Mouse (Mus musculus) midbrain, embryonic 14.5 days (tissue): ENCODE measurements at regions not wholly inside any gene's neighbourhood (a gene's known extent, or its start where the extent isn't known, plus 50 kb on each side); places are given as distances from the start of the nearest gene placed in this dataset.

Experiments
- ATAC-seq: fragments of 200-750 bp; cut with Nextera tagmentation; 2 replicates; pipeline ENCODE4 v1.8.0; 2017; ENCODE audit warnings: moderate number of reproducible peaks, moderate library complexity; ENCODE audit not compliant: low FRiP score, low TSS enrichment
- DNase-seq: peaks from one replicate; pipeline ENCODE4 v3.0.0-alpha.2; 2015
- H3K27ac ChIP-seq: fragments of 300-500 bp; sonication (generic); replicated peaks from 2 replicates; pipeline ENCODE4 v1.5.1; 2014; ENCODE audit warnings: mild to moderate bottlenecking, low read depth, low read length, moderate library complexity
- H3K27me3 ChIP-seq: fragments of 300-500 bp; sonication (generic); 2 replicates; pipeline ENCODE4 v1.6.1; 2014; ENCODE audit warnings: low read length, control low read depth, mixed read lengths; ENCODE audit not compliant: control insufficient read depth, insufficient read depth
- H3K36me3 ChIP-seq: fragments of 300-500 bp; sonication (generic); 2 replicates; pipeline ENCODE4 v1.6.1; 2014; ENCODE audit warnings: low read length, control low read depth; ENCODE audit not compliant: control insufficient read depth, insufficient read depth
- H3K4me1 ChIP-seq: fragments of 300-500 bp; sonication (generic); 2 replicates; pipeline ENCODE4 v1.6.1; 2014; ENCODE audit warnings: mild to moderate bottlenecking, antibody characterized with exemption, low read length, control low read depth; ENCODE audit not compliant: control insufficient read depth, insufficient read depth
- H3K4me2 ChIP-seq: fragments of 300-500 bp; sonication (generic); 2 replicates; pipeline ENCODE4 v1.6.1; 2014; ENCODE audit warnings: mild to moderate bottlenecking, low read length, moderate library complexity
- H3K4me3 ChIP-seq: fragments of 300-500 bp; sonication (generic); replicated peaks from 2 replicates; pipeline ENCODE4 v1.5.1; 2014; ENCODE audit warnings: low read depth, low read length
- H3K9ac ChIP-seq: fragments of 300-500 bp; sonication (generic); replicated peaks from 2 replicates; pipeline ENCODE4 v1.6.1; 2014; ENCODE audit warnings: mild to moderate bottlenecking, low read length, moderate library complexity
- H3K9me3 ChIP-seq: fragments of 300-500 bp; sonication (generic); 2 replicates; pipeline ENCODE4 v1.6.1; 2016; ENCODE audit warnings: low read length, control low read depth, mixed read lengths; ENCODE audit not compliant: control insufficient read depth
- WGBS: fragments of 180-500 bp; shearing (Covaris S2); extraction: QIAGEN DNeasy Blood & Tissue Kit; methylation state at CpG from one replicate; pipeline ENCODE4 v1.1.7; 2014; 5-methylcytosine and 5-hydroxymethylcytosine counted together

DNA sequence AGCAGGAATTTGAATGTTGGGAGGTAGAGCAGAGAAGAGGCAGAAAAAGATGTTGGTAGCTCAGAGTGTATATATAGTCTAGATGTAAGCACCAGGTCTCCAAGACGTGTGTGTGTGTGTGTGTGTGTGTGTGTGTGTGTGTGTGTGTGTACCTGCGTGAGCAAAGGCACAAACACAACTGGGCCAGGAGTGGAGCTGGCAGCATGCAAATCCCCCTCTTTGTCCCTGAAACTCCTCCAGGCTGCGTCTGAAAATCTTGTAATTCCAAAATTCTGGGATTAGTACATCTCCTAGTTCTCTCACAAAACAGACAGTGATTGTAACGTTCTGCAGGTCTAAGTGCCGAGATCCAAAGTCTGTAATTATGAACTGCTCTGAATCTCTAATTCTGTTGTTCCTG is 137.8 kb upstream of the Gm12830 start:
- H3K4me2 ChIP-seq: no peak overlapping the region
- H3K36me3 ChIP-seq: no peaks in the 10 kb centered on the region
- no peak overlapping the region for H3K27ac ChIP-seq
- H3K9ac ChIP-seq: no peak overlapping the region
- H3K4me3 ChIP-seq: no peak overlapping the region
- no peaks in the 10 kb centered on the region for H3K9me3 ChIP-seq
- ATAC-seq (no peak), DNase-seq (no peak)
- H3K4me1 ChIP-seq: peaks cover 4% of the 10 kb centered on the region; the same call in 1 of the 2 replicates
- WGBS: 76% methylated on average over 5 of the region's 5 CpGs
- no peaks in the 10 kb centered on the region for H3K27me3 ChIP-seq

DNA sequence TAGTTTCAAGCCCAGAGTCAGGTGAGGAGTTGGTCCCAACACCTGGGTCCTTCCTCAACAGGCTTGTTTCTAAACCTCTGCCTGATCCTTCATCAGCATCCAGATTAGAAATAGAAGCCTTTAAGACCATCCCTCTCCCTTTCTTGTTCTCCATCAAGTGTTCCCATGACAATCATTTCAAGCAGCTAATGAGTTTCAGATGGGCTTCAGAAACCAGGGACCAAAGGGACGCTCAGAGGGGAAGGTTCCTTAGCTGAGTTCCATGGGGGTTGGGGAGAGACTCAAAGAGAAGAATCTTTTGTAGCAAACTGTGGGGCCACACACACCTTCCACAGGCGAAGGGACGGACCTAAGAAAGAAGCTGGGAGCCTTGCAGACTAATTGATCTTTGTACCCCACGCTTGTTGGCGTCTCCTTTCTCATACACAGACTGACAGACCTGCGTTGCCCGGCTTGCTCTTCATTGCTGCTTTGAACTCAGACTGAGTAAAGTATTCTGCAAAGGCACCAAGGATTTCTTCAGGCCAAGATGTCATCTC is 136.6 kb upstream of the Gm12830 start:
- Histone ChIP-seq H3K4me3 (no peak overlapping the region), H3K4me2 (no peak overlapping the region), H3K4me1 (0 out of 2 replicates have a peak, but pooled peaks cover 3% of the 10 kb centered on the region), H3K36me3 (no peaks in the 10 kb centered on the region), H3K9ac (no peak overlapping the region), H3K27ac (no peak overlapping the region), H3K27me3 (no peaks in the 10 kb centered on the region), H3K9me3 (no peaks in the 10 kb centered on the region)
- 76% methylated on average over 7 of the region's 7 CpGs for WGBS
- ATAC-seq (no peak), DNase-seq (no peak)

DNA sequence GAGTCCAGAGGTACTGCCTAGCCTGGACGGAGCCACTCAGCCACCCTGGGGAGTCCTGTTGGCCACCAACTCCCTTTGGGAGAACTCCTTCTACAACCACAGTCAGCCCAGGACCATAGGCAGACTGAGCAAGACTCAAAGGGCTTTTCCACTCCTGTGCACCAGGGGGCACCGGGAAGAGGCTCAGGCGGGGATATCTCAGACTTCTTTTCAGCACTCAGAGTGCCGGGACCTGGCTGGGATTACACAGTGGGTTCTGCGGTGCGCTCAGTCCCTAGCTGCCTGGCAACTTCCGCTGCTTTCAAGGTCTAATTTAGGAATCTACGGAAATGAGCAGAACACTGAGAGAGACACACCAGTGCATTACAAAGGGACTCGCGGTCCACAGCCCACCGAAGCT is 136.1 kb upstream of the Gm12830 start:
- no peaks in the 10 kb centered on the region for H3K9me3 ChIP-seq
- DNase-seq (peak; percentile 74), ATAC-seq (peak; percentile 48; the same call in 1 of the 2 replicates)
- no peak overlapping the region for H3K4me3 ChIP-seq
- 11% methylated on average over 11 of the region's 11 CpGs for WGBS
- H3K27ac ChIP-seq: no peak overlapping the region
- H3K27me3 ChIP-seq: no peaks in the 10 kb centered on the region
- peak overlapping the region; percentile 36 for H3K4me2 ChIP-seq
- no peak overlapping the region for H3K9ac ChIP-seq
- no peaks in the 10 kb centered on the region for H3K36me3 ChIP-seq
- 0 out of 2 replicates have a peak, but pooled peaks cover 3% of the 10 kb centered on the region for H3K4me1 ChIP-seq

DNA sequence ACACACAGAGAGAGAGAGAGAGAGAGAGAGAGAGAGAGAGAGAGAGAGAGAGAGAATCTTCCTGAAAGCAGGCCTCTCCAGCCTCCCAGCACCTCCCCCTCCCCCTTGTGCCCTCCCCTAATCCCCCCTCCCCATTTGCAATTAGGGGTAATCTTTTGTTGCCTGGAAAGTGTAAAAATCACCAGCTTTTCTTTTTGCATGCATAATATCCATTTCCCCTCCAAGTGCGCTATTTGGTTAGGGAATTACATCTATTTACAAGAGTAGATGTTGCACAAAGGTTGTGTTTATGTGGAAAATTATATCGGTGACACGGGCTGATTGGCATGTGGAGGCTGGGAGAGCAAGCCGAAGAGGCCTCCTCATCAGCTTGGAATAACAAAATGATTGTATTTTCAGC is 135.4 kb upstream of the Gm12830 start:
- ATAC-seq: no peak
- H3K9ac ChIP-seq: no peak overlapping the region
- WGBS: 69% methylated on average over 4 of the region's 4 CpGs
- H3K27me3 ChIP-seq: no peaks in the 10 kb centered on the region
- no peak overlapping the region; the same call in 1 of the 2 replicates for H3K4me2 ChIP-seq
- peak; percentile 25 for DNase-seq
- H3K9me3 ChIP-seq: no peaks in the 10 kb centered on the region
- H3K4me3 ChIP-seq: no peak overlapping the region
- no peaks in the 10 kb centered on the region for H3K36me3 ChIP-seq
- 0 out of 2 replicates have a peak, but pooled peaks cover 3% of the 10 kb centered on the region for H3K4me1 ChIP-seq
- no peak overlapping the region for H3K27ac ChIP-seq

DNA sequence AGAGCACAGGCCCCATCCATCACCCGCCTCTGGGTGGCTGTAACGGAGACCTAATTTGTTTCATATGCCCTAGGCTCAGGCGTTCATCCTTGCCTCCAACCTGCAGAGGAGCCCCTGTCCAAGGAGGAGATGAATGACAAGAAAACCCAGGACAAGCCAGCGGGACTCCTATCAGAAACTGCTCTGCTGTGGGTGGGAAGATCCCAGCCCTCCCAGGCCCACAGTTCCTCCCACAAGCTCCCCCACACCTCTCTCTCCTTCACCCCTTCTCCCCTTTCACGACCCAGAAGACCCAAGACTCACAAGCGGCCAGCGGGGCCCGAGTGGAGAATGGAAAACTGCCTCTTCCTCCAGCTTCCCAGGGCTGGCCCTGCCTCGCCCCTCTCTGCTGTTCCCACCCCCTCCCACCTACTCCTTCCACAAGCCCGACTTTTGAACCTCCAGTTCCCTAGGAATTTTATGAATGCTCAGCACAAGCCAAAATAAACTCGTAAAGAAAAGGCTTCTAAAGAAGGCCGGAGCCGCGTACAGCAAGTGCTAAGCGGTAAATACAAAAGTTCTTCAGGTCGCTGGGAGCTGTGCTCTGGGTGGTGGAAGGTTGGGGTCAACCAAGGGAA is 133.1 kb upstream of the Gm12830 start:
- no peaks in the 10 kb centered on the region for H3K9me3 ChIP-seq
- H3K36me3 ChIP-seq: no peaks in the 10 kb centered on the region
- 46% methylated on average over 16 of the region's 16 CpGs for WGBS
- no peaks in the 10 kb centered on the region for H3K27me3 ChIP-seq
- no peak overlapping the region for H3K4me2 ChIP-seq
- ATAC-seq: no peak
- no peak for DNase-seq
- no peak overlapping the region for H3K9ac ChIP-seq
- 0 out of 2 replicates have a peak, but pooled peaks cover 3% of the 10 kb centered on the region for H3K4me1 ChIP-seq
- H3K27ac ChIP-seq: no peak overlapping the region
- H3K4me3 ChIP-seq: no peak overlapping the region

DNA sequence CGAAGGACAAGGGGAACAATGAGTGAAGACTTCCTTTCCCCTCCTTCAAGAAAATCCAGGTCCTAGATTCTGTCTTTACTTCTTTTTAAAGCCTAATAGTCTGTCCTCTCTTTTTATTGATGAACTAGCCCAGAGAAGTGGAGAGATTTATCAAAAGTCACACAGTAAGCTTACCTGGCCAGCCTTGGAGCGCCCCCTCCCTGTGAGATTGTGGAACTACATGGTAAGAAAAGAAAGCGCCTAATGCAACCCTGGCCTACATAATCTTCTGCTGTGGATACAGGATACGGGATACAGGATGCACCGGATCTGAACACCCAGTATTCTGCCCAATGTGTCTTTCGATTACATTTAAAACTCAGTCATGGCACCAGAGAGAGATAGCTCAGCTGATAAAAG is 132.6 kb upstream of the Gm12830 start:
- no peaks in the 10 kb centered on the region for H3K36me3 ChIP-seq
- ATAC-seq (no peak), DNase-seq (no peak)
- H3K4me1 ChIP-seq: 0 out of 2 replicates have a peak, but pooled peaks cover 3% of the 10 kb centered on the region
- WGBS: 71% methylated on average over 6 of the region's 6 CpGs
- no peak overlapping the region for H3K9ac ChIP-seq
- no peak overlapping the region for H3K4me2 ChIP-seq
- H3K4me3 ChIP-seq: no peak overlapping the region
- no peaks in the 10 kb centered on the region for H3K9me3 ChIP-seq
- no peak overlapping the region for H3K27ac ChIP-seq
- H3K27me3 ChIP-seq: no peaks in the 10 kb centered on the region

DNA sequence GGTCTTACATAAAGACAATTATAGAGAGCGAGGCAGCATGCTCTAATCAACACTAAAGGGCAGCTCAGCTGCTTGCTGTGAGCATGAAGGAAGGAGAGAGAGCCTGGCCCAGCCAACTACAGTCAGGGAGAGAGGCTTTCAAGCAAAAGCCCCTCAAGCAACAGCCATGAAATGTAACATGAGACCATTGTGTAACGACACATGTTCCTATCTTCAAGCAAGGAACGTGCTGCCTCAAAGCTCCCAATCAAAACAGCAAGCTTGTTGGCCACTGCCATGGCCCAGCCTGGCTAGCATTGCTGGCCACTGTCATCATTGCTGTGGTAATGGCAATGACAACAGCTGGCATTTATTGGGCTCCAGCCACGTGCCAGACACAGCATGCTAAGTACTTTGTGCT is 115.9 kb upstream of the Gm12830 start:
- Histone ChIP-seq H3K36me3 (no peaks in the 10 kb centered on the region), H3K4me2 (no peak overlapping the region), H3K4me3 (no peak overlapping the region), H3K9ac (no peak overlapping the region), H3K9me3 (no peaks in the 10 kb centered on the region), H3K4me1 (no peaks in the 10 kb centered on the region), H3K27me3 (no peaks in the 10 kb centered on the region), H3K27ac (no peak overlapping the region)
- ATAC-seq: no peak
- WGBS: 62% methylated on average over 4 of the region's 4 CpGs
- DNase-seq: no peak

DNA sequence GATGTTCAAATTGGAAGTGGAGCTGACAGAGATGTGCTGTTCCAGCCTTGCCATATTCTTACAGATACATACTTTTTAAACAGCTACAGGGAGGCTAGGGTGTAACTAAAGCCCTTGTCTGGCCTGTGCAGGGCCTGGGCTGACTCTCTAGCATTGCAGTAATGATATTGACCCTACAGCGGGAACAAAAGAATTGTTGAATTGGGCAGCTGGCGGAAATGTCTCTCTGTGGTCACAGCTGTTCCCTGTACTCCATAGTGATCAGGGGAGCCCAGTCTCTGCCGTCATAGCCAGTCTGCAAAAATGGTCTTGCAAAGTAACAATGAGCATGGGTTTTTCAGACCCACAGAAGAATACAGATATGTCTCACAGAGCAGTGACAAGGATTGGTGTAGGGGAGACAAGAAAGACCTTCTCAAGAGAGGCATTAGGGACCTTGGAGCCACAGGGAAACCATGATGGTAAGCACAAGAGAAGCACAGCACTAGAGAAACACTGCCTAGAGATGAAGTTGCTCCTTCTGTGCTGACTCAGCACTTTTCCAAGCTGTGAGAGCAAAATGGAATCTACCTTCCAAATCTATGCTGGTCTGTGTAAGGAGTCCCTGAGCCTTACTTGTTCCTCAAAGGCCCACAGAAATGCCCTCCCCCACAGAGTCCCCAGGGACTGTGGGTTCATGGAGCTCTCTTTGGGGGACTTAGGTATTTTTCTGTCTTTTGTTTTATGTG is 111.2 kb upstream of the Gm12830 start:
- Histone ChIP-seq H3K9me3 (no peaks in the 10 kb centered on the region), H3K4me1 (no peaks in the 10 kb centered on the region), H3K27me3 (no peaks in the 10 kb centered on the region), H3K9ac (no peak overlapping the region), H3K4me3 (no peak overlapping the region), H3K27ac (no peak overlapping the region), H3K4me2 (no peak overlapping the region), H3K36me3 (no peaks in the 10 kb centered on the region)
- no peak for ATAC-seq
- DNase-seq: no peak
- WGBS: 83% methylated on average over 3 of the region's 3 CpGs

DNA sequence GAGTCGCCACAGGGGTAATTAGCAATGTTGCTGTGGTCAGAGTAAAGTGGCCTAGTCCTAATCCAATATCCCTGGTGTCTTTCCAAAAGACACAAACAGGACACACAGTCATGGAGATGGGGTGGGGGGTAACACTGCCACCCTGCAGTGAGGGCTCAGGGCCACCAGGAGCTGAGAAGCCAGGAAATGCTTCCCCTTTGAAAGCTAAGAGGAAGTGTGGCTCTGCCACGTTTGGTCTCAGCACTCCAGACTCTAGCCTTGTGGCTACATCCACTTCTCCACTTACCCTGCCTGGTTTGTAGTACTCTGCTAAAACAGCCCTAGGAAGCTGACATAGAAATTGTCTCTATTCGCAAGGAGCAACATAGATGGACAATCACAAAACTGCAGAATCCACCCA is 110.4 kb upstream of the Gm12830 start:
- no peak overlapping the region for H3K27ac ChIP-seq
- DNase-seq (no peak), ATAC-seq (no peak)
- no peak overlapping the region for H3K9ac ChIP-seq
- 77% methylated on average over 3 of the region's 3 CpGs for WGBS
- H3K4me1 ChIP-seq: no peaks in the 10 kb centered on the region
- no peak overlapping the region for H3K4me3 ChIP-seq
- no peaks in the 10 kb centered on the region for H3K36me3 ChIP-seq
- no peaks in the 10 kb centered on the region for H3K9me3 ChIP-seq
- H3K27me3 ChIP-seq: no peaks in the 10 kb centered on the region
- H3K4me2 ChIP-seq: no peak overlapping the region
